Mouse (Mus musculus) small intestine, adult 2 months (tissue): ENCODE measurements around the gene Mosmo.

Experiments
- CTCF ChIP-seq: fragments of 200-500 bp; IDR thresholded peaks from 2 replicates; pipeline ENCODE4 v1.5.1; 2012; ENCODE audit warnings: low read depth, mild to moderate bottlenecking, control low read depth, inconsistent platforms, low read length, moderate library complexity, mixed read lengths; ENCODE audit not compliant: insufficient replicate concordance, insufficient read length; ENCODE audit errors: extremely low read depth
- POLR2A ChIP-seq: fragments of 200-500 bp; IDR thresholded peaks from 2 replicates; pipeline ENCODE4 v1.6.1; 2012; ENCODE audit warnings: low read depth, mild to moderate bottlenecking, control low read depth, inconsistent platforms, low read length, moderate library complexity

- TF ChIP-seq CTCF (no peak), POLR2A (no peak)
Measured at GRCm38 (mm10) chr7:120635821-120636220, 41.6 kb upstream of the Mosmo start.
